Mouse (Mus musculus): ENCODE measurements around the gene Zfp526.
A peak's percentile ranks its signal among the peaks of the same experiment; 100 is the strongest.

Gene Zfp526

DNA sequence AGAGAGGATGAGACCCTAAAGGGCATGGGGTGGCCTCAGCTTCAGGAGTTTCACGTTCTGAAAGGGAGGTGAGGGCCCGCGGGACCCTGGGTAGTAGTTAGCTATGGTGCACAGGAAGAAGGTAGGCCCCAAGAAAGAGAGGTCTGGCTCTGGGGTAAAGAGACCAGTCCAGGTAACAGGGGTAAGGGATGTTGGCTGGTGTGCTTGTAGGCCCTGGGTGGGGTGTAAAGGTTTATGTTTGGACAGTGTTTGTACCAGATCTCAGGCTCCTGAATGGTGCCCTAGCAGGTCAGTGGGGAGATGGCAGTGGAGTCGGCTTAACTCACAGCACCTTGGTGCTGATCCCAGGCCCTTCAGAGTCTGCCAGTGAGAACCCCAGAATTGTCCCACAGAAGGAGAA lies 47.8 kb downstream of the Zfp526 start:
- DNase-seq = peak; percentile 69

GRCm38 (mm10) chr7:25269545-25270271 lies 48.5 kb downstream of the Zfp526 start:
- DNase-seq = peak; percentile 62

GRCm38 (mm10) chr7:25270652-25271633 lies 49.7 kb downstream of the Zfp526 start:
- peak; percentile 58 for DNase-seq

GRCm38 (mm10) chr7:25271651-25272444 lies 50.6 kb downstream of the Zfp526 start:
- DNase-seq = peak; percentile 54

DNA sequence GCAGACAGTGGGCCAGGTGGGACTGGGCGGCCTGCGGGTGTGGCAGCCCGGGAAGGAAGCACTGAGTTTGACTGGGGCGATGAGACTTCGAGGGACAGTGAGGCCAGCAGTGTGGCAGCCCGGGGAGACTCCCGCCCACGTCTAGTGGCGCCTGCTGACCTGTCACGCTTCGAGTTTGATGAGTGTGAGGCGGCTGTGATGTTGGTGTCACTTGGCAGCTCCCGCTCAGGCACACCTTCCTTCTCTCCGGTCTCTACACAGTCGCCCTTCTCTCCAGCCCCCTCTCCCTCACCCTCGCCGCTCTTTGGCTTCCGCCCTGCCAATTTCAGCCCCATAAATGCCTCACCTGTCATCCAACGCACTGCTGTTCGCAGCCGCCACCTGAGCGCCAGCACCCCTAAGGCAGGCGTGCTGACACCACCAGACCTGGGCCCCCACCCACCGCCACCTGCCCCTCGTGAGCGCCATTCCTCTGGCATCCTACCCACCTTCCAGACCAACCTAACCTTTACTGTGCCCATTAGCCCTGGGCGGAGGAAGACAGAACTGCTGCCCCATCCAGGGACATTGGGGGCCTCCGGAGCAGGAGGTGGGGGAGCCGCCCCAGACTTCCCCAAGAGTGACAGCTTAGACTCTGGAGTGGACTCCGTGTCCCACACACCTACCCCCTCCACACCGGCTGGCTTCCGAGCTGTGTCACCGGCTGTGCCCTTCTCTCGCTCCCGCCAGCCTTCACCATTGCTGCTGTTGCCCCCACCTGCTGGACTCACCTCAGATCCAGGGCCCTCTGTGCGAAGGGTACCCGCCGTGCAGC lies 51.4 kb downstream of the Zfp526 start:
- DNase-seq = peak; percentile 50

GRCm38 (mm10) chr7:25273259-25274241 lies 52.3 kb downstream of the Zfp526 start:
- peak; percentile 57 for DNase-seq

- DNase-seq = no peak
Observed at GRCm38 (mm10) chr7:25274571-25274970, 53.3 kb downstream of the Zfp526 start.

GRCm38 (mm10) chr7:25274996-25275395 lies 53.8 kb downstream of the Zfp526 start:
- no peak for DNase-seq

GRCm38 (mm10) chr7:25275555-25276298 lies 54.5 kb downstream of the Zfp526 start:
- DNase-seq = peak; percentile 55

All from cerebellum, adult 9-10 months (tissue).